Mouse (Mus musculus): Measurements from ENCODE around the gene Adamtsl1.

GRCm38 (mm10) chr4:86329481-86329880 lies 815.5 kb downstream of the Adamtsl1 start:
- TF ChIP-seq CTCF (IDR thresholded peaks at IDR 0.05; ENCODE audit: control insufficient read depth, insufficient read depth, insufficient read length) (no peak), MYOG (IDR thresholded peaks at IDR 0.05; ENCODE audit: control insufficient read depth, extremely low read depth, insufficient read length) (no peak), CEBPB (IDR thresholded peaks at IDR 0.05; ENCODE audit: low read depth) (no peak), MAX (IDR thresholded peaks at IDR 0.05) (no peak), USF1 (IDR thresholded peaks at IDR 0.05; ENCODE audit: low read depth) (no peak)
